Mouse (Mus musculus) hindbrain, postnatal 0 days (tissue): ENCODE measurements at regions not wholly inside any gene's neighbourhood (a gene's known extent, or its start where the extent isn't known, plus 50 kb on each side); places are given as distances from the start of the nearest gene placed in this dataset.

Experiments
- ATAC-seq: fragments of 200-750 bp; cut with Nextera tagmentation; 2 replicates; pipeline ENCODE4 v1.8.0; 2017; ENCODE audit warnings: mild to moderate bottlenecking, moderate TSS enrichment, moderate library complexity
- DNase-seq: peaks from one replicate; pipeline ENCODE4 v3.0.0-alpha.2; 2015; ENCODE audit warnings: low spot score
- H3K27ac ChIP-seq: fragments of 300-500 bp; sonication (generic); 2 replicates; pipeline ENCODE4 v1.5.1; 2014; ENCODE audit warnings: mild to moderate bottlenecking
- H3K27me3 ChIP-seq: fragments of 300-500 bp; sonication (generic); 2 replicates; pipeline ENCODE4 v1.6.1; 2014; ENCODE audit warnings: low read length, mixed read lengths; ENCODE audit not compliant: insufficient read depth
- H3K36me3 ChIP-seq: fragments of 300-500 bp; sonication (generic); 2 replicates; pipeline ENCODE4 v1.6.1; 2014; ENCODE audit warnings: low read length, mixed read lengths; ENCODE audit not compliant: insufficient read depth
- H3K4me1 ChIP-seq: fragments of 300-500 bp; sonication (generic); 2 replicates; pipeline ENCODE4 v1.6.1; 2014; ENCODE audit warnings: antibody characterized with exemption, low read length, mixed read lengths; ENCODE audit not compliant: insufficient read depth
- H3K4me2 ChIP-seq: fragments of 300-500 bp; sonication (generic); 2 replicates; pipeline ENCODE4 v1.6.1; 2014; ENCODE audit warnings: low read depth, mild to moderate bottlenecking, low read length, moderate library complexity, mixed read lengths
- H3K4me3 ChIP-seq: fragments of 300-500 bp; sonication (generic); 2 replicates; pipeline ENCODE4 v1.5.1; 2014; ENCODE audit warnings: low read length
- H3K9ac ChIP-seq: fragments of 300-500 bp; sonication (generic); replicated peaks from 2 replicates; pipeline ENCODE4 v1.6.1; 2014; ENCODE audit warnings: mild to moderate bottlenecking, low read length, moderate library complexity, mixed read lengths
- H3K9me3 ChIP-seq: fragments of 300-500 bp; sonication (generic); 2 replicates; pipeline ENCODE4 v1.6.1; 2016; ENCODE audit warnings: low read length, mixed read lengths
- CTCF ChIP-seq: IDR thresholded peaks from 2 replicates; pipeline ENCODE4 v1.5.1; 2016; ENCODE audit warnings: antibody characterized with exemption, control low read depth, low read depth
- WGBS: fragments of 180-500 bp; shearing (Covaris S2); extraction: QIAGEN DNeasy Blood & Tissue Kit; methylation state at CpG from one replicate; pipeline ENCODE4 v1.1.7; 2014; 5-methylcytosine and 5-hydroxymethylcytosine counted together

GRCm38 (mm10) chr12:70539856-70540255 is 87.0 kb downstream of the Tmx1 start:
- Histone ChIP-seq H3K4me2 (no peak overlapping the region), H3K4me1 (no peaks in the 10 kb centered on the region), H3K36me3 (no peaks in the 10 kb centered on the region), H3K27me3 (no peaks in the 10 kb centered on the region), H3K27ac (no peak overlapping the region), H3K9me3 (no peaks in the 10 kb centered on the region), H3K9ac (no peak overlapping the region), H3K4me3 (no peak overlapping the region)
- 89% methylated on average over 14 of the region's 14 CpGs for WGBS
- TF ChIP-seq CTCF: no peak
- ATAC-seq (no peak), DNase-seq (no peak)

- no peak overlapping the region for H3K9ac ChIP-seq
- H3K9me3 ChIP-seq: no peaks in the 10 kb centered on the region
- no peak for TF ChIP-seq CTCF
- H3K27me3 ChIP-seq: no peaks in the 10 kb centered on the region
- H3K27ac ChIP-seq: no peak overlapping the region
- 89% methylated on average over 4 of the region's 4 CpGs for WGBS
- DNase-seq (no peak), ATAC-seq (no peak)
- H3K4me3 ChIP-seq: no peak overlapping the region
- H3K4me2 ChIP-seq: no peak overlapping the region
- H3K4me1 ChIP-seq: 0 out of 2 replicates have a peak, but pooled peaks cover 2% of the 10 kb centered on the region
- H3K36me3 ChIP-seq: no peaks in the 10 kb centered on the region
Observed at GRCm38 (mm10) chr12:70541432-70541831, 88.5 kb downstream of the Tmx1 start.

- TF ChIP-seq CTCF: no peak
- WGBS: 52% methylated on average over 5 of the region's 5 CpGs
- no peak overlapping the region for H3K9ac ChIP-seq
- no peak for ATAC-seq
- no peaks in the 10 kb centered on the region for H3K9me3 ChIP-seq
- H3K36me3 ChIP-seq: no peaks in the 10 kb centered on the region
- no peak overlapping the region for H3K27ac ChIP-seq
- H3K4me1 ChIP-seq: 0 out of 2 replicates have a peak, but pooled peaks cover 2% of the 10 kb centered on the region
- no peak overlapping the region for H3K4me3 ChIP-seq
- no peak overlapping the region for H3K4me2 ChIP-seq
- H3K27me3 ChIP-seq: no peaks in the 10 kb centered on the region
- DNase-seq: no peak
Observed at GRCm38 (mm10) chr12:70543299-70543698, 90.4 kb downstream of the Tmx1 start.

- H3K9ac ChIP-seq: no peak overlapping the region
- 31% methylated on average over 12 of the region's 12 CpGs for WGBS
- DNase-seq (no peak), ATAC-seq (no peak)
- H3K27ac ChIP-seq: no peak overlapping the region
- H3K9me3 ChIP-seq: no peaks in the 10 kb centered on the region
- TF ChIP-seq CTCF: no peak
- H3K4me1 ChIP-seq: 0 out of 2 replicates have a peak, but pooled peaks cover 2% of the 10 kb centered on the region
- no peaks in the 10 kb centered on the region for H3K27me3 ChIP-seq
- no peak overlapping the region for H3K4me2 ChIP-seq
- H3K36me3 ChIP-seq: no peaks in the 10 kb centered on the region
- H3K4me3 ChIP-seq: no peak overlapping the region
Observed at GRCm38 (mm10) chr12:70544326-70544725, 91.4 kb downstream of the Tmx1 start.

GRCm38 (mm10) chr12:70544850-70545510 is 92.1 kb downstream of the Tmx1 start:
- Histone ChIP-seq H3K4me2 (no peak overlapping the region), H3K36me3 (no peaks in the 10 kb centered on the region), H3K27ac (no peak overlapping the region), H3K9me3 (no peaks in the 10 kb centered on the region), H3K9ac (no peak overlapping the region), H3K4me3 (no peak overlapping the region), H3K27me3 (no peaks in the 10 kb centered on the region), H3K4me1 (0 out of 2 replicates have a peak, but pooled peaks cover 2% of the 10 kb centered on the region)
- ATAC-seq (no peak), DNase-seq (no peak)
- TF ChIP-seq CTCF: no peak
- 61% methylated on average over 7 of the region's 7 CpGs for WGBS

GRCm38 (mm10) chr12:70547199-70547598 is 94.3 kb downstream of the Tmx1 start:
- Histone ChIP-seq H3K4me1 (0 out of 2 replicates have a peak, but pooled peaks cover 2% of the 10 kb centered on the region), H3K27me3 (no peaks in the 10 kb centered on the region), H3K9ac (no peak overlapping the region), H3K4me3 (no peak overlapping the region), H3K27ac (no peak overlapping the region), H3K4me2 (no peak overlapping the region), H3K36me3 (no peaks in the 10 kb centered on the region), H3K9me3 (no peaks in the 10 kb centered on the region)
- DNase-seq: no peak
- WGBS: 56% methylated on average over 6 of the region's 6 CpGs
- no peak for ATAC-seq
- no peak for TF ChIP-seq CTCF

GRCm38 (mm10) chr12:70549296-70549695 is 96.4 kb downstream of the Tmx1 start:
- Histone ChIP-seq H3K4me3 (no peak overlapping the region), H3K4me2 (no peak overlapping the region), H3K36me3 (no peaks in the 10 kb centered on the region), H3K27ac (no peak overlapping the region), H3K4me1 (0 out of 2 replicates have a peak, but pooled peaks cover 2% of the 10 kb centered on the region), H3K9me3 (no peaks in the 10 kb centered on the region), H3K9ac (no peak overlapping the region), H3K27me3 (no peaks in the 10 kb centered on the region)
- no peak for ATAC-seq
- no peak for TF ChIP-seq CTCF
- DNase-seq: no peak
- 64% methylated on average over 9 of the region's 9 CpGs for WGBS
